Comparison of ENCODE assay signal across 23 mouse cellular contexts in genomic region chr7:81579312-81579711, GRCm38 (mm10). TPM values are rescaled to one million over a fixed set of nuclear protein-coding genes. Genes with fewer than 3 reads are reported as not detected.
A peak's percentile ranks its signal among the peaks of the same experiment; 100 is the strongest.
DNase-seq lines count a peak whose midpoint lies in the region; ATAC-seq and TF ChIP-seq lines count a peak whose summit lies in the region.
"Had no signal": no experiment of that assay in that cellular context is flagged by ENCODE, and none has a peak within 500 bp of the region (broad histone marks: within the 10 kb centered on the region; RNA-seq: fewer than 3 reads in every experiment).

No protein-coding gene starts in this region.

- no peaks in the 10 kb centered on the region for H3K27me3 ChIP-seq in liver, adult 2 months (ENCODE audit: control insufficient read depth, insufficient read depth, low read length)
- no peaks in the 10 kb centered on the region for H3K27me3 ChIP-seq in liver, postnatal 0 days (ENCODE audit: insufficient read depth, low read length)
- H3K27me3 ChIP-seq in liver, embryonic 12.5 days (replicated peaks): no peaks in the 10 kb centered on the region
- H3K27me3 ChIP-seq: CH12.LX, Patski had no signal

- H3K9me3 ChIP-seq in liver, postnatal 0 days (ENCODE audit: low read length): no peaks in the 10 kb centered on the region
- no peaks in the 10 kb centered on the region for H3K9me3 ChIP-seq in liver, embryonic 12.5 days (replicated peaks)
- H3K9me3 ChIP-seq: G1E had no signal

- H3K4me3 ChIP-seq in liver, adult 2 months (ENCODE audit: insufficient read depth, low read depth, low read length): no peak overlapping the region
- H3K4me3 ChIP-seq in liver, postnatal 0 days (ENCODE audit: low read depth, low read length): no peak overlapping the region
- H3K4me3 ChIP-seq in liver, embryonic 12.5 days: no peak overlapping the region

- peak; percentile 51; the same call in 1 of the 2 replicates for ATAC-seq in liver, postnatal 0 days
- ATAC-seq in liver, embryonic 12.5 days: no peak
- ATAC-seq: activated CD4-positive, CD25-positive, alpha-beta regulatory T cell, adult 4 months; CD4-positive, CD25-positive, alpha-beta regulatory T cell, adult 4 months; Patski had no signal

- H3K79me2 ChIP-seq in liver, adult 2 months (ENCODE audit: control insufficient read depth, insufficient read depth, low read length): peaks cover 31% of the 10 kb centered on the region

- 27% methylated on average over 5 of the region's 5 CpGs for WGBS in liver, adult 2 months
- 73% methylated on average over 5 of the region's 5 CpGs for WGBS in liver, postnatal 0 days (ENCODE audit: insufficient replicate concordance)
- WGBS in liver, embryonic 12.5 days (ENCODE audit: insufficient replicate concordance): 87% methylated on average over 5 of the region's 5 CpGs

- peak overlapping the region; percentile 40; the same call in 1 of the 2 replicates for H3K27ac ChIP-seq in liver, adult 2 months (replicated peaks; ENCODE audit: insufficient read depth, low read depth, low read length)
- peak overlapping the region; percentile 16; the same call in 1 of the 2 replicates for H3K27ac ChIP-seq in liver, postnatal 0 days (ENCODE audit: low read depth)
- no peak overlapping the region for H3K27ac ChIP-seq in liver, embryonic 12.5 days

- H3K9ac ChIP-seq in liver, adult 2 months (ENCODE audit: low read depth, low read length): no peak overlapping the region
- H3K9ac ChIP-seq in liver, postnatal 0 days (replicated peaks): no peak overlapping the region
- no peak overlapping the region for H3K9ac ChIP-seq in liver, embryonic 12.5 days

- peak; percentile 5 for DNase-seq in heart, adult 11 months
- DNase-seq in heart, adult 9 months (ENCODE audit: low spot score in 2 of 2): no peak
- DNase-seq in liver, adult 2 months (ENCODE audit: extremely low read depth, low read depth, low spot score): peak; percentile 58
- DNase-seq in liver: no peak
- DNase-seq in liver, postnatal 0 days: no peak
- DNase-seq: adrenal gland, adult 2 months; adrenal gland, adult 8-10 months; adrenal gland, postnatal 10 days; adrenal gland, postnatal 14 days; adrenal gland, postnatal 25 days; adrenal gland, postnatal 36 days; B cell, adult 2 months; cerebellum, adult 11 months; cerebellum, adult 11-12 months; cerebellum, adult 18-20 months had no signal

- TF ChIP-seq POLR2A in liver, adult 2 months (IDR thresholded peaks at IDR 0.05; ENCODE audit: extremely low read depth, insufficient read depth, low read length): no peak

- no peak overlapping the region for H3K4me2 ChIP-seq in liver, postnatal 0 days (ENCODE audit: low read depth, low read length)
- no peak overlapping the region for H3K4me2 ChIP-seq in liver, embryonic 12.5 days

- no peak for TF ChIP-seq EP300 in liver, postnatal 0 days (IDR thresholded peaks at IDR 0.05; ENCODE audit: low read depth)

- peaks cover 47% of the 10 kb centered on the region for H3K36me3 ChIP-seq in liver, adult 2 months (ENCODE audit: control insufficient read depth, insufficient read depth, low read length)
- H3K36me3 ChIP-seq in liver, postnatal 0 days (replicated peaks; ENCODE audit: insufficient read depth, low read length): peaks cover 35% of the 10 kb centered on the region
- H3K36me3 ChIP-seq in liver, embryonic 12.5 days: peaks cover 68% of the 10 kb centered on the region

- peaks cover 34% of the 10 kb centered on the region for H3K4me1 ChIP-seq in liver, adult 2 months (ENCODE audit: control insufficient read depth, insufficient read depth, low read length)
- peaks cover 15% of the 10 kb centered on the region for H3K4me1 ChIP-seq in liver, postnatal 0 days (ENCODE audit: insufficient read depth)
- H3K4me1 ChIP-seq in liver, embryonic 12.5 days: peaks cover 17% of the 10 kb centered on the region

- no peak for TF ChIP-seq CTCF in liver, adult 2 months (IDR thresholded peaks at IDR 0.05; ENCODE audit: low read depth, low read length)
- TF ChIP-seq CTCF in liver, postnatal 0 days (IDR thresholded peaks at IDR 0.05; ENCODE audit: low read depth): no peak

RNA-seq across cellular contexts. Expression of gene Whamm, which starts 8.2 kb away (rescaled TPM):
- 20.7 and 25.4 TPM in 2 replicates for total RNA-seq in liver, adult 2 months (2014; rRNA removed)
- 35.1 and 44.6 TPM in 2 replicates for polyA plus RNA-seq in liver, adult 2 months (2012; rRNA removed)
- 7.0 and 8.1 TPM in 2 replicates for polyA plus RNA-seq in liver, postnatal 0 days (2015; fragmentation: Nextera tagmentation; extraction: Ambion mirVana)
- polyA plus RNA-seq in liver, embryonic 12.5 days (2016; fragmentation: Nextera tagmentation; extraction: Ambion mirVana): 8.2 and 9.6 TPM in 2 replicates

RNA-seq across cellular contexts. Expression of gene Fsd2, which starts 12.6 kb away (rescaled TPM):
- 0.13 and 0.28 TPM in 2 replicates for total RNA-seq in liver, adult 2 months (2014; rRNA removed)
- polyA plus RNA-seq in liver, adult 2 months (2012; rRNA removed): 0.04 TPM in 2 replicates
- polyA plus RNA-seq in liver, postnatal 0 days (2015; fragmentation: Nextera tagmentation; extraction: Ambion mirVana): 0.28 and 0.50 TPM in 2 replicates
- polyA plus RNA-seq in liver, embryonic 12.5 days (2016; fragmentation: Nextera tagmentation; extraction: Ambion mirVana): 0.05 and 0.06 TPM in 2 replicates
- total RNA-seq: MEL had no signal
- polyA plus RNA-seq: C2C12, G1E, Patski had no signal

Comparison
In these comparisons a context has a peak if more than half of its experiments do, and no peak if none do; other contexts are left out.
1. DNase-seq: peak in heart, adult 11 months (single experiment) and liver, adult 2 months (single experiment); none in heart, adult 9 months (0 of 2), liver (single experiment) and liver, postnatal 0 days (single experiment).